Mouse (Mus musculus): ENCODE measurements around the gene Nav1. TPM values are rescaled to one million over a fixed set of nuclear protein-coding genes. Genes with fewer than 3 reads are reported as not detected.

Gene Nav1
- polyA plus RNA-seq, 1 experiment from 2014 or later = 16.6 TPM

- H3K36me3 ChIP-seq = no peaks in the 10 kb centered on the region
- WGBS = 20% methylated on average over 20 of the region's 20 CpGs
- peak; percentile 66; the same call in 1 of the 2 replicates for ATAC-seq (replicated peaks; ENCODE audit: low FRiP score)
These were observed 8.9 kb upstream of the Nav1 start for GRCm38 (mm10) chr1:135615715-135616641.

GRCm38 (mm10) chr1:135609621-135610020 is 2.5 kb upstream of the Nav1 start:
- no peak overlapping the region for H3K4me2 ChIP-seq
- no peak for ATAC-seq (replicated peaks; ENCODE audit: low FRiP score)
- no peak overlapping the region for H3K9ac ChIP-seq
- no peak overlapping the region for H3K27ac ChIP-seq
- H3K36me3 ChIP-seq = no peaks in the 10 kb centered on the region
- H3K4me1 ChIP-seq = no peaks in the 10 kb centered on the region
- no peak overlapping the region for H3K4me3 ChIP-seq (replicated peaks)
- 80% methylated on average over 4 of the region's 4 CpGs for WGBS
- no peaks in the 10 kb centered on the region for H3K9me3 ChIP-seq (replicated peaks)
- no peaks in the 10 kb centered on the region for H3K27me3 ChIP-seq

More at GRCm38 (mm10) chr1:135615715-135616641, 8.9 kb upstream of the Nav1 start:
- Histone ChIP-seq H3K4me3 (replicated peaks) (no peak overlapping the region), H3K4me1 (peaks cover 26% of the 10 kb centered on the region), H3K27ac (no peak overlapping the region), H3K4me2 (peak overlapping the region; percentile 26), H3K9ac (no peak overlapping the region), H3K9me3 (replicated peaks) (no peaks in the 10 kb centered on the region), H3K27me3 (0 out of 2 replicates have a peak, but pooled peaks cover 6% of the 10 kb centered on the region)

GRCm38 (mm10) chr1:135606355-135607015 is 610 bp downstream of the Nav1 start:
- no peak for ATAC-seq (replicated peaks; ENCODE audit: low FRiP score)
- 91% methylated on average over 12 of the region's 12 CpGs for WGBS
- H3K4me3 ChIP-seq (replicated peaks) = no peak overlapping the region
- H3K4me1 ChIP-seq = peaks cover 6% of the 10 kb centered on the region; the same call in 1 of the 2 replicates
- no peak overlapping the region for H3K27ac ChIP-seq
- no peak overlapping the region for H3K4me2 ChIP-seq
- H3K27me3 ChIP-seq = no peaks in the 10 kb centered on the region
- H3K9me3 ChIP-seq (replicated peaks) = no peaks in the 10 kb centered on the region
- 0 out of 2 replicates have a peak, but pooled peaks cover 4% of the 10 kb centered on the region for H3K36me3 ChIP-seq
- H3K9ac ChIP-seq = no peak overlapping the region

DNA sequence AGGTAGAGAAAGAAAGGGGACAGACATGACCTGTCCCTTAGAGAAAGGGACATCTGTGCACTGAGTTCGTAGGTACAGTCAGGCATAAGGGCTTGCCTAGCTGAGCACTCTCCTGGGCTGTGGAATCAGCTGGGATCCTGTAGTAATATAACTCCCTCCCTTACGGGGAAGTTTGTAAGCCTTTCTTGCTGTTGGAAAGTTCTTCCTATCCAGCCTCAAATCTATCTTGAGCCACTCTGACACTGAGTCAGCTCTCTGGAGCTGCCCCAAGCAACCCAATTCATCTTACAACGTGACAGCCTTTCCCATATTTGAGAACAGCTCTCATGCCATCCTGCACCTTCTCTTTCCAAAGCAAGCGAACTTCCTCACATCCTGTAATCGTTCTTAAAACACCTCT is 1.6 kb downstream of the Nav1 start:
- Histone ChIP-seq H3K9ac (no peak overlapping the region), H3K4me3 (replicated peaks) (no peak overlapping the region), H3K4me1 (peaks cover 6% of the 10 kb centered on the region; the same call in 1 of the 2 replicates), H3K9me3 (replicated peaks) (no peaks in the 10 kb centered on the region), H3K27me3 (no peaks in the 10 kb centered on the region), H3K4me2 (no peak overlapping the region), H3K36me3 (0 out of 2 replicates have a peak, but pooled peaks cover 4% of the 10 kb centered on the region), H3K27ac (no peak overlapping the region)
- no peak for ATAC-seq (replicated peaks; ENCODE audit: low FRiP score)
- 70% methylated on average over 5 of the region's 5 CpGs for WGBS

- H3K9me3 ChIP-seq (replicated peaks) = no peaks in the 10 kb centered on the region
- no peak for ATAC-seq (replicated peaks; ENCODE audit: low FRiP score)
- H3K4me2 ChIP-seq = no peak overlapping the region
- H3K27me3 ChIP-seq = no peaks in the 10 kb centered on the region
- no peak overlapping the region for H3K9ac ChIP-seq
- H3K27ac ChIP-seq = no peak overlapping the region
- WGBS = 78% methylated on average over 7 of the region's 7 CpGs
- H3K4me3 ChIP-seq (replicated peaks) = no peak overlapping the region
- H3K4me1 ChIP-seq = peaks cover 6% of the 10 kb centered on the region; the same call in 1 of the 2 replicates
- H3K36me3 ChIP-seq = 0 out of 2 replicates have a peak, but pooled peaks cover 4% of the 10 kb centered on the region
These were observed 2.6 kb downstream of the Nav1 start for GRCm38 (mm10) chr1:135604361-135605052.

GRCm38 (mm10) chr1:135603121-135603870 is 3.8 kb downstream of the Nav1 start:
- ATAC-seq (replicated peaks; ENCODE audit: low FRiP score) = no peak
- H3K4me3 ChIP-seq (replicated peaks) = no peak overlapping the region
- no peak overlapping the region for H3K27ac ChIP-seq
- H3K36me3 ChIP-seq = 0 out of 2 replicates have a peak, but pooled peaks cover 4% of the 10 kb centered on the region
- H3K4me2 ChIP-seq = no peak overlapping the region
- peaks cover 6% of the 10 kb centered on the region; the same call in 1 of the 2 replicates for H3K4me1 ChIP-seq
- H3K27me3 ChIP-seq = no peaks in the 10 kb centered on the region
- WGBS = 38% methylated on average over 11 of the region's 11 CpGs
- no peak overlapping the region for H3K9ac ChIP-seq
- H3K9me3 ChIP-seq (replicated peaks) = no peaks in the 10 kb centered on the region

DNA sequence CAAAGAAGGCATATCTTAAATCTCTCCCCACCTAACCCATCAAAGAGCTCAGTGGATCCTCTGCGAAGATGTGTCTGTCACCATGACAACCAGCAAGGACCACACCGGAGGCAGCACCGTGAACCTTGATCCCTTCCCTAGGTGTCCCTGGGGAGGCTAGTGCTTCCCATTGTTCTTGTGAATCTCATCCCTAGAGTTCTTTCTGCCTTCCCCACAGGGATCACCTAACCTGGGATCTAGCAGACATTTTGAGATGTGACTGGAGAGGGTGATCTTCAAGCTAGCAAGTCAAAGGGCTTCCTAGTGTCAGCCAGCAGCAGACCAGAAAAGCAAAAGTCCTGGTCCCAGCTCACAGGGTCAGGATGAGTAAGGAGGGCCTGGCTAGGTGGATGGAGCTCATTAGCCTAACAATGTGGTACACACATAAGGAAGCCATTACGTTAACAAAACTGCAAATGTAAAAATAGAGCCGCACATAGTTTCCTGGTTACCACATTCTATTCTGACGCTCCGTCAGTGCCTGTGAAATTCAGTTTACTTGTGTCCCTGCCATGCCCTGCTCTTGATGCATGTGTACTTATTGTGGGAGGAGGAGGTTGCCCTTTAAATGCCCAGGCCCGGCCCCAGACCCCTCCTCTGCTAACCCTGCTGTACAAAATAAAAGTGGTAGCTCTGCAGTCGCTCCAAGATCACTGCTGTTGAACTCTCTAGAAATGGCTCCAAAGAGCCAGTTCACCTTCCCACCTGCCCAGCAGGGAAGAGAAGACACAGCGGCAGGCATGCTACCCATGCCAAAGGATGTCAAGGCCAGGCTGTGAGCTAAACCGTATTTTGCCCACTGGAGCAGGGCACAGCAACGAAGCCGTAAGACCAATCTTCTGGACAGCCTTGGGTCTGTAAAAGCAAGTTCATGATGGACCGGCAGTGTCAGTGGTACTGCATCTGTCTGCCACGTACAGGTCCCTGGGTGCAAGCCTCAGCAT is 6.8 kb downstream of the Nav1 start:
- Histone ChIP-seq H3K36me3 (0 out of 2 replicates have a peak, but pooled peaks cover 4% of the 10 kb centered on the region), H3K27me3 (no peaks in the 10 kb centered on the region), H3K27ac (no peak overlapping the region), H3K9me3 (replicated peaks) (no peaks in the 10 kb centered on the region), H3K4me3 (replicated peaks) (no peak overlapping the region), H3K4me1 (peaks cover 6% of the 10 kb centered on the region; the same call in 1 of the 2 replicates), H3K4me2 (no peak overlapping the region), H3K9ac (no peak overlapping the region)
- no peak for ATAC-seq (replicated peaks; ENCODE audit: low FRiP score)
- 68% methylated on average over 15 of the region's 15 CpGs for WGBS

DNA sequence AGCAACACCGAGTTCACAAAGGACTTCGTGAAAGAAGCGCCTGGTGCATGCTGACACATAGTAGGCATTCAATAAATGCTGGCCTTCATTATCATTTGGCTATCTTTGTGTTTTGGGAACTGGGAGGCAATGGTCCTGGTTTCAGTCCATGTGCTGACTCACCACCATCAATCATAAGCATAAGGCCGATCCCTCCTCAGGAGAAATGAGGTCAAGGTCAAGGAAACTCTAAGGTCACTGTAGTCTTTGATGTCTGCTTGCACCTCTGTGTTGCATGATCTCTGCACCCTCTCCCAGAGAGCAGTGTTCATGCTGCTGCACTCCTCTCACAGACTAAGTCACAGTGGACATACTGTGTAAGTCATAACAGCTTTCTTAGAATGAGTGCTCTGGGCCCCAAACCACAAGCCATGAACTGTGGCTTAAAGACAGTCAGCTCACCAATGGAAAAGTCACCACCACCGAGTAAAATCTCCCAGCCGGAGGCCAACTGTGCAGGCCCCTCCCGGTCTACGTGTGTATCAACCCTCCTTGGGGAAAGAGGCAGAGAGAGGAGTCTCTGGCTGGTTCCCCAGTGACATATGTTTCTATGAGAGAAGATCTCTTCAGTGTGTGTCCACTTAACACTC is 8.7 kb downstream of the Nav1 start:
- H3K36me3 ChIP-seq = 0 out of 2 replicates have a peak, but pooled peaks cover 4% of the 10 kb centered on the region
- no peak overlapping the region for H3K9ac ChIP-seq
- no peak for ATAC-seq (replicated peaks; ENCODE audit: low FRiP score)
- WGBS = 77% methylated on average over 8 of the region's 8 CpGs
- H3K9me3 ChIP-seq (replicated peaks) = no peaks in the 10 kb centered on the region
- H3K4me3 ChIP-seq (replicated peaks) = no peak overlapping the region
- H3K27ac ChIP-seq = no peak overlapping the region
- H3K4me1 ChIP-seq = peaks cover 5% of the 10 kb centered on the region; the same call in 1 of the 2 replicates
- no peak overlapping the region for H3K4me2 ChIP-seq
- no peaks in the 10 kb centered on the region for H3K27me3 ChIP-seq

DNA sequence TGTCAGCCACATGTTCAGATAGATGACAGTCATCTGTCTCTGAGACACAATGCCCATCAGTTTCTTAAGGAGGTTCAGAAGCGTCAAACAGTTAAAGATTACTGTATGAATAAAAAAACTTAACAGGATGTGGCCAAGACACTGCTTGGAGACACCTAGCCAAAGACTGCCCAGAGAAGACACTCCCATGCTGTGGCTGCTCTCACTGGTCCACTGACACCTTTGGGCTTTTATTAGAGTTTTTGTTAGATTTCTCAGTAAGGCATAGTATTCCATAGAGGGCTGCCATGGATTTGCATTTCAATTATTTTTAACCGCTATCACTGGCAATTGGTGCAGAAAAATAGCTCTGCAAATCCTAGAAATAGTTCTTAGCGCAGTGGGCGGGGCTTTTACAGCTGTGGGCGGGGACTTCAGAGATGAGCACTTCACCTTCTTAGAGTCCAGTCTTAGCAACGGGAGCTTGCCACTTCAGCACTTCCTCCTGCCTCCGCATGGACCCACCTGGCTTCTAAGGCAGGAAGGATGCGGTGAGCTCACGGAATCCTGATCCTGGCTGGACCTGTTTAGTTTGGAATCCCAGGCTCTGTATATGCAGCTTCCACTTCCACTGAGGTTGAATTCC is 12.7 kb downstream of the Nav1 start:
- no peaks in the 10 kb centered on the region for H3K4me1 ChIP-seq
- no peak for ATAC-seq (replicated peaks; ENCODE audit: low FRiP score)
- H3K4me3 ChIP-seq (replicated peaks) = no peak overlapping the region
- H3K9me3 ChIP-seq (replicated peaks) = no peaks in the 10 kb centered on the region
- no peak overlapping the region for H3K9ac ChIP-seq
- H3K27me3 ChIP-seq = no peaks in the 10 kb centered on the region
- H3K4me2 ChIP-seq = no peak overlapping the region
- WGBS = 47% methylated on average over 9 of the region's 9 CpGs
- H3K27ac ChIP-seq = no peak overlapping the region
- H3K36me3 ChIP-seq = no peaks in the 10 kb centered on the region
